Mouse (Mus musculus): Measurements from ENCODE around the gene Aspn.

Aspn gene

DNA sequence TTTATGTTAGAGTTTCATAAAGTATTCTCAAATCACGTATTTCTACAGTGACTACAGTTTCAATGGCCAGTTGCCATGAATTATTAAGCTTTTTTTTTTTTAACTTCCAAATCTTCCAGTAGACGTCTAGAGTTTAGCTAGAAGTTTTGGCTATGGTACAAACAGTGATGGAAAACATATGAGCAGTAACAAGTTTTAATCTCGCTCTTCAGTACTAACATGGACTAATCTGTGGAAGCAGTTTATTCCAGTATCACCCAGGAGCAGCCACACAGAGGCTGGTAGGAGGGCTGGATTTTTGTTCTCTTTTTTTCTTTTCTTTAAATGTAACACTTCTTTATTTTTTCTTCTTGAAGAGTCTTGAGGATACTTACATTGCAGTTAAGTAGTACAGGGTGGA, at the start of gene Aspn:
Gene Aspn, plus strand, starts transcription at position 165 of the 400 bp plus-strand sequence.
- no peak for DNase-seq

DNA sequence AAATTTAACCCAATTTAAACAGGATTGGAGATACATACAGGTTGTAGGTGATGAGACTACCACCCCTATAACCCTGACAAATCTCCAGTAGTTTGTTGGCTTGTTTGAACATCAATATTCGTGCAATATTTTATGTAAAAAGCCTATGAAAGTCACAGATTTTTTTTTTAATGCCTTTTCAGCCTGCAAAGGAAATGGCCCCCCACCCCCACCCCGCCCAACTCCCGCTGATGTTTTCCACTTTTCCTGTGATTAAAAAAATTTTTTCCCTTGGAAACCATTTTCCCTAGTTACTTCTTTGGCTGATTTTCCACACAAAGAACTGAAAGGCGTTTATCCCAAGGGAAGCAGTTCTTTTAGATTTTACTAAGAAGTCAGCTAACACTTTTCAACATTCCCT, 39.7 kb upstream of the Aspn start, which contains the start of gene Ecm2:
Gene Ecm2, plus strand, starts transcription at position 301 of the 400 bp plus-strand sequence.
- DNase-seq: no peak

DNA sequence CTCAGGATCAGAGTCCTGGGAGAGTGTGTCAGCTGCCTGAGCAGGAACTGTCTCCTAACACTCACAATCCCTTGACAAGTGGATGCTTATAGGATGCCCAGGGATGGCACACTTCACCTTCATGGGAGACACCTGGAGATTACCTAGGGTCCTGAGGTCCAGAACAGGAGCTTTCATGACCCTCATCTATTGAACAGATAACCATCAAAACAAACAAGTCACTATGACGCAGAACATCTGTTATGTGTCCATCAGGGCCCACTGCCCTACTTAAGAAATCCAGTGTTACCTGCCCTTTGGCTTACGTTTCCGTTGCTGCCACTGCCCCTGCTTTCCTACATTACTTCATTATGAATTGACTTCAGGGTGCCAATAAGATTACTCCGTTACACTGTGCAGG, 38.5 kb upstream of the Aspn start:
- no peak for DNase-seq

DNA sequence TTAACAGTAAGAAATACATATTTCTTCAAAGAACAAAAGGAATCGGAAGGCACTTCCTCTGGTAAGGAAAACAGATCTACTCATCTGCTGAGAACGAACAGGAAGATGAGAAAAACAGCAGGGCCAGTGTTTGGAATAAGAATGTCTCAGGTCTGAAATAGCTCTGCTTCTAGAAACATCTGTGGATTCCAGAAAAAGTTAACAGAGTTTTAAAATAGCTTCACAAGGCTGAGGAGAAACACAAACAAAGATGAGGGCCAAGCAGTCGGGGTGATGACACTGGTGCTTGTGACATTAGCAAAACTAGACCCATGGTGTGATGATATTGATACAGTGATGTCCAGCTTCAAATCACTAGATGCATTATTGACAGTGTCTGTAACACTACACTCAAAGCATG, 37.1 kb upstream of the Aspn start:
- DNase-seq: no peak

DNA sequence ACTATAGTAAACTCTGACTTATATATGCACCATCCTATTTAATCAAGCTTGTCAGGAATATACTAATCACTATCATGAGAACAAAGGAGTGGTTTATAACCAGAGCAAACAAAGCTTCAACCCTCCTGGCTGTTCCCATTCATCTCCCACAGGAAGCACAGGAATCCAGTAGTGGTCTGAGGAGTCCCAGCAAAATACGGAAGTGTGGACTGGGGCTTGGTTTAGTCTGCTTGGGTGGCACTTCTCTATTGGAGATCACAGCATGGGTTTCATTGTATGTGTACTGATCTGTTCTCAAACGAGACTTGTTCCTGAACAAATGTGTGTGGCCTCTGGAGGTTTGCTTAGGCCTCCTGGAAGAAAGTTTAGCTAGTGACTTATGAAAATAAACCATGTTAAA, 25.5 kb upstream of the Aspn start:
- DNase-seq: no peak

DNA sequence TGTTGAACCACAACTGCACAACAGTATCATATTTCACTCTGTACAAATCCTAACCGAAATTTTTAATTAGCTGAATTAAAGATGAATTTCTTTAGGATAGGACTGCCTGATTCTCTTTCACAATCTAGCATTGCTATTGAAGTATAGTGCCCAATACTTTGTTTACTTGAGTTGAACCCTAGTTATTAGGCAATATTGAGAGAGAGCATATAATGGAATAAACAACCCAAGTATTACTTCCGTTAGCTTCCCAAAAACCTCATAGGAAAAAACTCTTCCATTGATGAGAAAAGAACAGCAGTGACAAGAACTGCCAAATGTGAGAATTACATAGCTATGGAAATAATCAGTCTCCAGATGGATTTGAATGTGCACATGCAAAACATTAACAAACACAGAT, 18.0 kb upstream of the Aspn start:
- no peak for DNase-seq

DNA sequence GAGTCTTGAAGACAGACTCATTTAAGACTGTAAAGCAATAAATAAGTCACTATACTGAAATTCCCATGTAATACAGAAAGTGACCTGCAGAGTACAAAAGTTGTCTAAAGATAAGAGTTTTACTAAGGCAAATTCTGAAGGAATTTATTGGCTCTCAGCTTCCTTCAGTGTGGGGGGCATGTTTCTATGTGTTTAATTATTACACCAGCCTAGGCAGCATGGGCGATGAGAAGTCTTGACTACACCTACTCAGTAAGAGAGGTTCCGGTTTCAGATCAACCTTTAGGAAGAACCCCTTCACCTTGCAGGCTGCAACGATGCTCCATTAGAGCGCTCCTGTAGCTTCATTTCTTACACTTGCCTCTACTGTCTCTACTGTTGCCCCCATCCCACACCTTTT, 13.6 kb upstream of the Aspn start:
- DNase-seq: no peak

DNA sequence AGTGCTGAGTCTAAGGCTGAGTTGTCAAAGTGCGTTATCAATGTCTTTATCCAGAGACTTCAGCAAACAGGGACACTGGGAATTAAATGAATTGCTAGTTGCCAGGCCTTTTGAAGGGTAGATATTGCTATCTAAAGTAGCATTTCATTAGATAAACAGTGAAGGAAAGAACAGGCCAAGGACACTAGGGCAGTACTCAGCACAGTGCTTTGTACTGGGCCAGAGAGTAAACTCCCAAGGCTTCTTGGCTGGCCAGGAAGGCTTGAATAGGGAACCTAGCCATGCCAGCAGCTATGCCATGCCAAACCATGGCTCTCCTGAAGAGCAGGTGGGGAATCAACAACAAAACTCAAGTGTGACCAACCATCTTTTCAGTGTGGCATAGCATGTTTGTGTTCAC, 7.3 kb upstream of the Aspn start:
- no peak for DNase-seq

DNA sequence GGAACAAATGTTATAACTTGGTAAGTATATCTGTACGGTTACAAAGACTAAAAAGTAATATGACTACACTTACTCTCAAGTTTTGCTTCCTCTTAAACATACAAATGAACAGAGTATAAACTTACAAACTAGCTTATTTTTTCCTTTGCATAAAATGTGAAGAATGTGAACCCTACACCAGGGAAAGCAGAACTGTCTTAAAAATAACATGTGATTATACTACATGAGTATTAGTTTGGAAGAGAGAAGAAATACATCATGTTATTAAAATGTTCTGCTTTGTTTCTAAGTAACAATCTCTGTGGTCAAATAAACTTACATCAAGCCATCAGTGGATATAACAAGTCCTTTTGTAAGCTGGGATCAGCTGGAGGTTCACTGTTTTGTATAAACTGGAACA, 5.5 kb upstream of the Aspn start:
- no peak for DNase-seq

DNA sequence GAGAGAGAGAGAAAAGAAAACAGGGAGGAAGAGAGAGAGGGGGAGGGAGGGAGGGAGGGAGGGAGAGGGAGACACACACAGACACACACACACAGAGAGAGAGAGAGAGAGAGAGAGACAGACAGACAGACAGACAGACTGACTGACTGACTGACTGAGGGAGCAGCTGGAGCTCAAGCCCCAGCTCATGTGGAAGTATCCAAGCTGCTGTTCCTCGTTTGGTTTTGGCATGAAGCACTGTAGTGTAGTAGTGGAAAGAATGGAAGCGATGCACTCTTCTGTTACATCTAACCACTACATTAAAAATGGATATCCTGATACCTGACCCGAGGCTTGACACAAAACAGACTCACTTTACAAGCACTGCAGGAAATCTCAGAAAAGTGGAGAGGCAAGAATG, 1.4 kb downstream of the Aspn start:
- no peak for DNase-seq

DNA sequence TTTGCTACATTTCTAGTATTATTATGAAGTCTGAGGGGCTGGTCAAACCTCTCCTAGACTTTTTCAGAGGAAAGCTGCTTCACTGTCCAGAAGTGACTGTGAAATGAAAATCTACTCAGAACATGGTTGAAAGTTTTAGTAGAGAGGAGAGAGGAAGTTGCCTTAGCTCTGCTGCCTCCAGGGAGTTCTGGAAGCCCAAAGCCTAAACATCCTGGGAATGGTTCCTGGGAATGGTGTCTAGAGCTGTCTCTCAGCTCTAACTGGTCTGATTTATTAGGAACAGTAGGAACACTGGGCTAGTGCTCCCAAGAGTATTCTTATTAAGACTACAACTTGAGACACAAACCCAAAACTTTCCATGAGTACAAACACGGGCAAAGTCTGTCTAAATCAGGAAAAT, 2.3 kb downstream of the Aspn start:
- no peak for DNase-seq

DNA sequence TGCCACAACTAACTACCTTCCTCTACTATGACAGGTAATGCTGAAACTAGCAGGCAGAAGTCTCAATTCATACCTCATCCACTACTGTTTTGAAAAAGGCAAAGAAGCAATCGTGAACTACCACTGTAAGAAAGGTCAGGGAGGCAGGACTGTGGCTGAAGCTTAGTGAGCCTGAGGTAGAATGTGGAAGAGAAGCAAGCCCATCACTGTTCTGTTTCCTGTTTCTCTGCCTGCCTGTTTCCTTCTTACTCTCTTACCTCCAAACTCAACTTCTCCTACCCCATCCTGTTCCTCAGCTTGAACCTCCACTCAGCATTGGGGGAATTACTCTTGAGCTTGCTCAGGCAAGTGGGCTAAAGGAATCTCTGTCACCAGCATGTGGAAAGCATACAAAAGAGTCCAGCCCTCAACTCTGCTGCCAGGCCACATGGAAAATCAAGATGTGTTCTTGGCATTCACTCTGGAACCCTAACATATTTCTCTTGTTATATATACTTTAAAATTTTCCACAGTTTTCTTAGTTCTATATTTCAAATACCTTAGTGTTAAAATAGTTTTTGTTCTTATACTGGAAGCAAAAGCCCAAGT, 3.4 kb downstream of the Aspn start:
- DNase-seq: no peak

DNA sequence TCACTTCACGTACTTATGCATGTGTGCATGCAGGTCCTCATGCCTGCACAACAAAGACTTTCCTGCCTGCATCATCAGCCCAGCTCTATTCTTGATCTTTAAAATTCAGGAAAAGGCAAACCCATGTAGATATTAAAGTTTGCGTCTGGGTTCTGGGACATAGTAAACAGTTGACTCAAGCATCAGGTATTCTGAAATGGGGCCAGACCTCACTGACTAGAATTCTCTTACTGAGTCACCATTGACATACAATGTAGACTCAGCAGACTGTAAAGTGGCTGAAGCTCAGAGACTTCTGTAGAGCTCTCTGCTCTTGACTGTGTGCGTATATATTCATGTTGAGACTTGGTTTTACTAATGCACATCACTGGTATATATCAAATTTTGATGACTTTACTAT, 5.4 kb downstream of the Aspn start:
- DNase-seq: no peak

DNA sequence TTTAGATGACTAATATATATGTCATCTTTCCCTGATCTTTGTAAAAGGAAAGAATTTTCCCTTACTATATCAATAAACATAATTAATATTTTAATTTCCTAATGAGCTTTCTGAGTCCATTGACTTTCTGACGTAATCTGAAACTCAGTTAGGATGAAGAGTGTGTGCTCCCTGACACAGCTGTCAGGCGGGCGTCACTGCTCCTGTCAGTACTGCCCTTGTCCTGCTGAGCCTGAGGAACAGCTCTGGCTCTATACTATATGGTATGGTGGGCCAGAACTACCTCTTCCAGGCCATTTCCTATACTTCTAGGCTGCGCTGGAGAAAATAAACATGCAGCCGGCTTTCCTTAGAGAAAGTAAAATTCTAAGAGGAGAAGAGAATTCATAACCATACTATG, 10.3 kb downstream of the Aspn start:
- no peak for DNase-seq

DNA sequence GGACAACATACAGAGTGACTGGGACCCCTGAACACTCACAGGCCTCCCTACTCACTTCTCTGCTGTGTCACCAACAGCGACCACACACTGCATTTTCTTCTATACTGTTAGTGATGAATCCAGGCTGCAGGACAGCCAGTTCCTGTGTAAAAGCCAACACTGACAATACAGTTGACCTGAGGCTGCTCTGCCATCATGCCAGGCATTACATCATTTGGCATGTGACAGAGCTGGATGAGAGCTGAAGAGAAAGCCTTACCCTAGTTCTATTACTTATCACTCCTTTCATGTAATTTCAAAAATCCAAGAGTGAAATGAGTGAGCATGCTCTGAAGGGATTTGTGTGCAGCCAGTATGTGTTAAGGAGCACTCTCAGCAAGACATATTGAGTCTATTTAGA, 12.0 kb downstream of the Aspn start:
- no peak for DNase-seq

DNA sequence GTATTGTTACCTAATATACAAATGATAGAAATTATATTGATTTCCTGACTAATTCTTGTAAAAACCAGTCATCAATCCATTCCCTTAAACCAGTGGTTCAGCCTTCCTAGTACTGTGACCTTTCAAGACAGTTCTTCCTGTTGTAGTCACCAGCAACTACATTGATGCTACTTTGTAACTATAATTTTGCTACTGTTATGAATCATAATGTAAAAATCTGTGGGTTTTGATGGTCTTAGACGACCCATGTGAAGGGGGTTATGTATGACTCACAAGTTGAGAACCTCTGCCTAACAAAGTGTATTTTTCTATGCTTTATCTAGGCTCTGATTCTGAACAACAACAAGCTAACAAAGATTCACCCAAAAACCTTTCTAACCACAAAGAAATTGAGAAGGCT, 12.7 kb downstream of the Aspn start:
- DNase-seq: no peak

DNA sequence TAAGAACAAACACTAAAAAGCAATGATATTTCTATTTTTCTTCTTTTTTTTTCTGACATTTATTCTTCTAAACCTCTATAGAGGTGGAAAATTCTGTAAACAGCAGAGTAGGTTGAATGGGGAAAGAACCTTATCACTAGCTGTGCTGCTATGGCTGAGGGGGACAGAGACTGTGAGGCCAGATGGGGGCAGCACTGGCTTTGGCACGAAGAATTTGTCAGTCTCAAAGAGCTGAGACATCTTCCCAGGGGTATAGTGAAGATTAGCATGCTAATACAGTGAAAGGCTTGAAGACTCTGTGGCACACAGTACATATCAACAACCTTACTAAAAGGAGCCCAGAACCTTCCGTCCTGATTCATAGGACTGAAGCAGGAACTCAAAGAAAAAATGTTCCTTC, 14.9 kb downstream of the Aspn start:
- no peak for DNase-seq

DNA sequence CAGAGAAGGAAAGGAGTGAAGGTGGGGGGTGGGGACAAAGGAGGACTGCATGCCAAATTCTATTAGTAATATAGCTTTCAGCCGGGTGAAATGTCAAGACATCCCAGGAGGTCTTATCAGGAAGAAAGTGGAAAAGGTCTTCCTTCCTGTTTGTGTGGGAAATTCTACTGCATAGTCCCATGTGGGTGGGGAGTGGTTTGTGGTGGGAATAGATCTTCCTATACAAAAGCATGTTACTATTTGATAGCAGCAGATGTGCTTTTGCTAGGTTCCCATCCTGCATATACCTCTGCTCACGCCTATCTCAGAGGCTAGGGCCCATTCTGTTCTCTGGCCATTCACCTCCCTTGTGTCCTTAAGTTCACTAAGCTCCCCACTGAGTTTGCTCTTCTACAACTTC, 16.6 kb downstream of the Aspn start:
- DNase-seq: no peak

DNA sequence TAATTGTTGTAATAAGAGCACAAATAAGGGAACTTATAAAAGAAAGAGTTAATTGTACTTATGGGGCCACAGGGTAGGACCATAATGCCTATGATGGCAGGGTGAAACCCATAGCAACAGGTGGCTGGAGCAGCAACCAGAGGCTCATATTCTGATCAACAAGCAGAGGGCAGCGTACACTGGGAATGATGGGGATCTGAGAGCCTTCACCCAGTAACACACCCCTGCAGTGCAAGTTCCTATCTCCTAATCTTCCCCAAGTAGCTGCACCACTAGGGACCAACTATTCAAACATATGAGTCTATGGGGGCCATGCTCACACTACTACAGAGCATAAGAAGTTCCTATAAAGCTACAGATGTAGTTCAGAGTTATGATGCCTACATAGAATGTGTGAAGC, 20.1 kb downstream of the Aspn start:
- no peak for DNase-seq

DNA sequence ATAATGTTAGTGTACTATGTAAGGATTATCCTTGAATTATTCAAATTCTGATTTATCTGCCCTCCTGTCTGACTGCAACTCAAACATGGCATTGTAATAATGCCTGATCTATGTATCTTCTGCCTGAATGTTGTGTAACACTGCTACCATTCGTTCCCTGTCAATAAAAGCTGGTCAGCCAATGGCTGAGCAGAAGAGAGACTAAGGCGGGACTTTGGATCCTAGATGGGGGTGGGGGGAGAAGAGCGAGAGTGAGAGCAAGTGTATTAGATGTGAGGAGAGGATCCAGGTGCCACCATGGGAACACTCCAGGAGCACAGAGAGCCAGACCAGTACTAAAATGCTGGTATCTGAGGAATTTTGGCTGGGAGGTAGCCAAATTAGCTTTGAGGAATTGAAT, 26.1 kb downstream of the Aspn start:
- no peak for DNase-seq

DNA sequence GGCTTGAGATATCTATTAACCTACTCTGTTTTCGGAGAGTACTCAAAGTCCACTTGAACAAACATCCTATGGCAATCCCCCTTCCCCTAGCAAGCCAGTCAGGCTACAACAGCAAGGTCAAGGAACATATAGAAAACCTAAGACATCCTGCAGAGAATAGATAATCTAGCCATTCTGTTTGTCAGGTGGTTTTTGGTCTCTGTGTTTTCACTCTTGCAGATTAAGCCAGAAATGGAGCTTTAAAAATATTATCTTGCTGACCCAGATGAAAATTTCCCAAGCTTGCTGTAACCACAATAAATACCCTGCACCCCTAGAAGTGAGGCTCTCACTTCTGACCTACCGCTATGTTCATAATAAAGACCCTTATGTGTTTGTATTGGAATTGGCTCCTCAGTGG, 27.2 kb downstream of the Aspn start:
- DNase-seq: no peak

DNA sequence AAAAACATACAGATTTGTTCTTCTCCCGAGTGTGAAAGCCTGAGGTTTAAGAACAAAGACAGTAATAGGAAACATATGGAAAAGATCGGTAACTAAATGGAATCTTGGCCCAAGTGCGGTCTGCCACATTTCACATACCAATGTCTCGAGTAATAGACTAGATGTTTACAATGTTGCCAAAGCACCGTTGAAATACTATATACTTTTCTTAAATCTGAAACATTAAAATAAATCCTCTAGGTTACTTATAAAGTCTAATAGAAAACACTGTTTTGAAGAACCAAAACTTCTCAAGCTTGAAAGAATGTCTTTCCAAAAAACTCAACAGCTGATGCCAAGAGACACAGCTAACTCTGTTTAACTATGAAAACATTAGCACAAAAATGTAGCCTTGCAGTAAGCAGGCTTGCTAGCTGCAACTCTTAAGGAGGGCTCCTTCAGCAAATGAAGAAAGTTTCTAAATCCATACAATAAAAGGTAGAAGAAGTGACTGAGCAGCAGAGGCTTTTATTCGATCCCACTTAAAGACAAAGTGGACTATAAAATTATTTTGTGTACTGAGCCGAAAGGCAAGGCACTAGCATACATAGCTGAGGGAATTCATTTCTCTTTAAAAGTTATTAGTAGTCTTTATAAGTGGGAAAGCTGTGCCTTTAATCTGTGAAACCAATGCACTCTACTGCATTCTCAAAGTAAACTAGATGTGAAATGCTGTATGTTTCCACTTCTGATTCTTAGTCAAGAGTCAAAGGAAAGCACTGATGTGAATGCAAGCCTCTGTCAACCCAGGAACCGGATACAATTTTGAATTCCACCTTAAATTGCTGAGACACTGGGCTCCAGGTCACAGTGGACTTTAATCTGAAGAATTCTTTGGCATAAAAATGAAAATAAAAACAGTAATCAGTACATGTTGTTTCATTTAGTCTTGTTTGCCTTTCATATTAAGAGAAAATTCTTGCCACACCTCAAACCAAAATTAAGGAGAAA, 37.6 kb downstream of the Aspn start, which contains the start of gene Omd:
Gene Omd, plus strand, starts transcription at position 922 of the 990 bp plus-strand sequence.
- DNase-seq: no peak

DNA sequence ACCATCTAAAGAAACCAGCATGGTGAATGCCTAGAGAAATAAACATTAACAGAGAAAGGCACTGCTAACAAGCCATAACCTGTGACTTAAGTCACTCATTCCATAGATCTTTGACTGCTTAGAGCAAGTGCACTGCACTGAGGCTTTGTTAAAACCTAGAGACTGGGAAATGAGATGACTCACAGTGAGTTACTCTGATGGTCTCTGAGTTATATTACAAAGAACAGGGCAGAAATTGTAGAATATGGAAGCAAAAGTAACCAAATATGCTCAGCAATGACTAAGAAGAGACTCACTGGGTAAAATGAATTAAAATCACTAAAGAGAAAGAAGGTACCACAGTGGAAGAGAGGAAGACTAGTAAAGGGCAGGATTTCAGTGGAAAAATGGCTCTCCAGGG, 39.6 kb downstream of the Aspn start:
- DNase-seq: no peak

DNA sequence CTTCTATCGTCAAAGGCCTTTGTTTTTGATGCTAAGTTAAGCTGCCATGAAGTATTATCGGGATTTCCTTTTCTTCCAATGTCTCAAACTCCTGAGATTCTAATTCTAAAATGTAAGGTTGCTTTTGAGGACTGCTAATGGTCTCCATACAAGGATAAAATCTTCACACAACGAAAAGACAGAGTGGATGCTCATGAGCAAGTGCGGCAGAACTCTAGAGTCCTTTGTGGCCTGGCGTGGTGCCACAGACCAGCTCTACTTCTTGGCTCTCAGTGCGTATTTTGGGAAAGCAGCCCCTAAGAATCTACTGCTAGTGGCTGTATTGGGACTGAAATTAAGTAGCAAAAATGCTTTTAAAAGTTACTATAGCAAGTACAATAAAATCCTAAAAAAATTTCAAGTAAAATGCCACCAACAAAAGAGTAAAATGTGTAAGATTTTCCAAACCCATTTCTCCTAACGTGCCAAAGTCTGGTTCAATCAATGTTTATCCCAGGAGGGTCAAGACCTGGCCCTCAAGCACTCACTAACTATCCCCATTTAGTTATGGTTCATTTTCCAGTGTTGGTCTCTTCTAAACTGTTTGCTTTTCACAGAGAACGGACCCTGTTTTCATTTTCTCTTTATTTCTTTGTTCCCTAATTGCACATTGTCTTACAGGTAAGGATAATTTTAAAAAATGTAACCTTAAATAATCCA, 40.2 kb downstream of the Aspn start:
- DNase-seq: no peak
